Mouse (Mus musculus) bone marrow macrophage, adult 2 months (primary cell): ENCODE measurements around the gene Zdhhc13.

Experiments used
- CTCF ChIP-seq: IDR thresholded peaks from 2 replicates; pipeline ENCODE4 v1.5.1; 2012; ENCODE audit warnings: low read depth, mild to moderate bottlenecking, low read length, moderate library complexity
- POLR2A ChIP-seq: IDR thresholded peaks from 2 replicates; pipeline ENCODE4 v1.6.1; 2012; ENCODE audit warnings: mild to moderate bottlenecking, low read depth, low read length, borderline replicate concordance

DNA sequence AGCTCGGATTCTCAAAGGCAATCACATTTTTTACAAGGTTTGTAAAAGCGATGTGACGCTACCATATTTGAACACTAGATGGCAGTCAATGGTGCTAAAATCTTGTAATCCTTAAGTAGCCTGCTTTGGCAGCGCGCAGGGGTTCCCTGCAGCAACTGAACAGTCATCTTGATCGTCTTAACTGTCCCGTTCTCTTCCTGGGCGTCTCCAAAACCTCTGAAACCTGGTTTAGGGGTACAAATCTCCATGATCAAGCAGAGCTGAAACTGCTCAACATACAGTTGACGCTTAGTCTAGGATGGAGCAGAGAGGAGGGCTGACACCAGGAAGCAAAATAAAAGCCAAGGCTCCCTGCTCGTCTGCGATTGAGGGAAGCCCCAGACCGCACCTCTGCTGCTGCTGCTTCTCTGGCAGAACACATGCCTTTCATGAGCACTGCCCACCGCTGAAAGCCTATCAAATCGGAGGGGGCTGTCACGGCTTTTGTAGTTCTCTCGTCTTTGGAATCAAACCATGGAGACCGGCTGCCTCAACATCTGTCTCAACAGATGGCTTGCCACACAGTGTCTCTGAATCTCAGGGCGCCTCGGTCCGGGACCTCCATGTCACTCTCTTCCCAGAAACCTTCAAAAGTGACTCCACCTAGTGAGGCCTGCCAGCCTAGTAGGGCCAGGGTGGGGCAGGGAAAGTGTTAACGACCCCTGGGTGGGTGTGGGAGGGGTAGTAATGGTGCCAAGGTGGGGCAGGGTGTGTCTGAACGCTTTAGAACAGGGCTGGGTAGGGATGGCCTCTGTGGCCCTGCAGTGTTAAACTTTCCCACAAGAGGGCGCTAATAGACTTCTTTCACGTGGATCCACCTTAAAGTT is 39.3 kb upstream of the Zdhhc13 start:
- TF ChIP-seq CTCF (peak; percentile 67), POLR2A (no peak)
